Mouse (Mus musculus): ENCODE measurements around the gene C4b. TPM values are rescaled to one million over a fixed set of nuclear protein-coding genes. Genes with fewer than 3 reads are reported as not detected.
A peak's percentile ranks its signal among the peaks of the same experiment; 100 is the strongest.
"Not testable (repeated sequence)": the region's sequence is repeated elsewhere in the genome, so short reads cannot be mapped to it uniquely, and the experiment has no call there.

The C4b gene
- total RNA-seq, 1 experiment, result 0.45 TPM

GRCm38 (mm10) chr17:34744206-34744605 lies 524 bp upstream of the C4b start:
- TF ChIP-seq MAFK (IDR thresholded peaks at IDR 0.05; ENCODE audit: insufficient read depth, low read depth, low read length) (no peak), ZNF384 (IDR thresholded peaks at IDR 0.05; ENCODE audit: low read depth, low read length) (no peak), HCFC1 (IDR thresholded peaks at IDR 0.05; ENCODE audit: borderline replicate concordance, insufficient read depth, low read length) (no peak), CHD2 (IDR thresholded peaks at IDR 0.05; ENCODE audit: low read depth, low read length) (no peak), ZC3H11A (IDR thresholded peaks at IDR 0.05; ENCODE audit: borderline replicate concordance, low read depth, low read length) (no peak)
- Histone ChIP-seq H3K9me3 (ENCODE audit: control insufficient read depth, insufficient read depth, low read depth, low read length) (no peaks in the 10 kb centered on the region), H3K4me3 (ENCODE audit: insufficient read depth in 1 of 2, low read depth in 1 of 2, low read length in 2 of 2, poor library complexity in 1 of 2, severe bottlenecking in 1 of 2) (no peak overlapping the region), H3K9ac (ENCODE audit: insufficient read depth, low read depth, low read length, poor library complexity, severe bottlenecking) (no peak overlapping the region), H3K27ac (ENCODE audit: insufficient read depth, low read depth, low read length, poor library complexity, severe bottlenecking) (no peak overlapping the region), H3K36me3 (ENCODE audit: control insufficient read depth, insufficient read depth, low read length, poor library complexity, severe bottlenecking) (no peaks in the 10 kb centered on the region), H3K4me1 (ENCODE audit: control insufficient read depth in 2 of 2, insufficient read depth in 2 of 2, low read length in 2 of 2, poor library complexity in 1 of 2) (no peaks in the 10 kb centered on the region)
- no peak for DNase-seq (ENCODE audit: low read depth, low spot score)
- in situ Hi-C loops (cut with MboI; ENCODE audit: low sequenced_read_pairs in 2 of 2, unreplicated experiment in 2 of 2), result no loop called here

GRCm38 (mm10) chr17:34740280-34740679 lies 3.4 kb downstream of the C4b start:
- TF ChIP-seq ZNF384 (IDR thresholded peaks at IDR 0.05; ENCODE audit: low read depth, low read length) (no peak), MAFK (IDR thresholded peaks at IDR 0.05; ENCODE audit: insufficient read depth, low read depth, low read length) (0 out of 2 replicates have a peak, but pooled peaks have one; percentile 41)
- H3K4me1 ChIP-seq (ENCODE audit: control insufficient read depth in 2 of 2, insufficient read depth in 2 of 2, low read length in 2 of 2, poor library complexity in 1 of 2), result no peaks in the 10 kb centered on the region
- no peak overlapping the region for H3K27ac ChIP-seq (ENCODE audit: insufficient read depth, low read depth, low read length, poor library complexity, severe bottlenecking)
- in situ Hi-C loops (cut with MboI; ENCODE audit: low sequenced_read_pairs in 2 of 2, unreplicated experiment in 2 of 2), result no loop called here
- no peak for DNase-seq (ENCODE audit: low read depth, low spot score)
- no peaks in the 10 kb centered on the region for H3K36me3 ChIP-seq (ENCODE audit: control insufficient read depth, insufficient read depth, low read length, poor library complexity, severe bottlenecking)
- no peaks in the 10 kb centered on the region for H3K9me3 ChIP-seq (ENCODE audit: control insufficient read depth, insufficient read depth, low read depth, low read length)
- H3K4me3 ChIP-seq (ENCODE audit: insufficient read depth in 1 of 2, low read depth in 1 of 2, low read length in 2 of 2, poor library complexity in 1 of 2, severe bottlenecking in 1 of 2), result no peak overlapping the region
- H3K9ac ChIP-seq (ENCODE audit: insufficient read depth, low read depth, low read length, poor library complexity, severe bottlenecking), result no peak overlapping the region

GRCm38 (mm10) chr17:34739708-34740107 lies 4.0 kb downstream of the C4b start:
- H3K9ac ChIP-seq (ENCODE audit: insufficient read depth, low read depth, low read length, poor library complexity, severe bottlenecking); DNase-seq (ENCODE audit: low read depth, low spot score); H3K9me3 ChIP-seq (ENCODE audit: control insufficient read depth, insufficient read depth, low read depth, low read length); H3K36me3 ChIP-seq (ENCODE audit: control insufficient read depth, insufficient read depth, low read length, poor library complexity, severe bottlenecking); H3K4me1 ChIP-seq (ENCODE audit: control insufficient read depth in 2 of 2, insufficient read depth in 2 of 2, low read length in 2 of 2, poor library complexity in 1 of 2); H3K27ac ChIP-seq (ENCODE audit: insufficient read depth, low read depth, low read length, poor library complexity, severe bottlenecking); H3K4me3 ChIP-seq (ENCODE audit: insufficient read depth in 1 of 2, low read depth in 1 of 2, low read length in 2 of 2, poor library complexity in 1 of 2, severe bottlenecking in 1 of 2); in situ Hi-C loops (cut with MboI; ENCODE audit: low sequenced_read_pairs in 2 of 2, unreplicated experiment in 2 of 2): not testable (repeated sequence)

GRCm38 (mm10) chr17:34737466-34737865 lies 6.2 kb downstream of the C4b start:
- H3K9me3 ChIP-seq (ENCODE audit: control insufficient read depth, insufficient read depth, low read depth, low read length); H3K4me1 ChIP-seq (ENCODE audit: control insufficient read depth in 2 of 2, insufficient read depth in 2 of 2, low read length in 2 of 2, poor library complexity in 1 of 2); H3K36me3 ChIP-seq (ENCODE audit: control insufficient read depth, insufficient read depth, low read length, poor library complexity, severe bottlenecking); DNase-seq (ENCODE audit: low read depth, low spot score); H3K27ac ChIP-seq (ENCODE audit: insufficient read depth, low read depth, low read length, poor library complexity, severe bottlenecking); H3K9ac ChIP-seq (ENCODE audit: insufficient read depth, low read depth, low read length, poor library complexity, severe bottlenecking); in situ Hi-C loops (cut with MboI; ENCODE audit: low sequenced_read_pairs in 2 of 2, unreplicated experiment in 2 of 2); H3K4me3 ChIP-seq (ENCODE audit: insufficient read depth in 1 of 2, low read depth in 1 of 2, low read length in 2 of 2, poor library complexity in 1 of 2, severe bottlenecking in 1 of 2): not testable (repeated sequence)

- H3K9me3 ChIP-seq (ENCODE audit: control insufficient read depth, insufficient read depth, low read depth, low read length); in situ Hi-C loops (cut with MboI; ENCODE audit: low sequenced_read_pairs in 2 of 2, unreplicated experiment in 2 of 2): not testable (repeated sequence)
Measured at GRCm38 (mm10) chr17:34729779-34730553, 13.7 kb downstream of the C4b start.

GRCm38 (mm10) chr17:34729155-34729554 lies 14.5 kb downstream of the C4b start:
- H3K9ac ChIP-seq (ENCODE audit: insufficient read depth, low read depth, low read length, poor library complexity, severe bottlenecking); in situ Hi-C loops (cut with MboI; ENCODE audit: low sequenced_read_pairs in 2 of 2, unreplicated experiment in 2 of 2); H3K4me3 ChIP-seq (ENCODE audit: insufficient read depth in 1 of 2, low read depth in 1 of 2, low read length in 2 of 2, poor library complexity in 1 of 2, severe bottlenecking in 1 of 2): not testable (repeated sequence)

More at GRCm38 (mm10) chr17:34729779-34730553, 13.7 kb downstream of the C4b start:
- H3K9ac ChIP-seq (ENCODE audit: insufficient read depth, low read depth, low read length, poor library complexity, severe bottlenecking); H3K4me1 ChIP-seq (ENCODE audit: control insufficient read depth in 2 of 2, insufficient read depth in 2 of 2, low read length in 2 of 2, poor library complexity in 1 of 2); H3K36me3 ChIP-seq (ENCODE audit: control insufficient read depth, insufficient read depth, low read length, poor library complexity, severe bottlenecking); H3K27ac ChIP-seq (ENCODE audit: insufficient read depth, low read depth, low read length, poor library complexity, severe bottlenecking); H3K4me3 ChIP-seq (ENCODE audit: insufficient read depth in 1 of 2, low read depth in 1 of 2, low read length in 2 of 2, poor library complexity in 1 of 2, severe bottlenecking in 1 of 2); DNase-seq (ENCODE audit: low read depth, low spot score): not testable (repeated sequence)

More at GRCm38 (mm10) chr17:34729155-34729554, 14.5 kb downstream of the C4b start:
- H3K27ac ChIP-seq (ENCODE audit: insufficient read depth, low read depth, low read length, poor library complexity, severe bottlenecking); H3K9me3 ChIP-seq (ENCODE audit: control insufficient read depth, insufficient read depth, low read depth, low read length); H3K36me3 ChIP-seq (ENCODE audit: control insufficient read depth, insufficient read depth, low read length, poor library complexity, severe bottlenecking); DNase-seq (ENCODE audit: low read depth, low spot score); H3K4me1 ChIP-seq (ENCODE audit: control insufficient read depth in 2 of 2, insufficient read depth in 2 of 2, low read length in 2 of 2, poor library complexity in 1 of 2): not testable (repeated sequence)
